Mouse (Mus musculus) adrenal gland, postnatal 4 days (tissue): ENCODE results near the gene Lrrc37a. TPM values are rescaled to one million over a fixed set of nuclear protein-coding genes. Genes with fewer than 3 reads are reported as not detected.
"Not testable (repeated sequence)": the region's sequence is repeated elsewhere in the genome, so short reads cannot be mapped to it uniquely, and the experiment has no call there.

Source experiments
- DNase-seq, 2 experiments: peaks; one replicate each; pipeline ENCODE4 v3.0.0; 2021 to 2022; ENCODE audit warnings: low spot score in 2 of 2, mixed read lengths in 2 of 2
- long read RNA-seq, 2 experiments: library from polyadenylated mRNA; stranded (forward); transcript quantifications; one replicate each; pipeline ENCODE4 v2.0.0; 2021
- total RNA-seq, 2 experiments: library from RNA; stranded (reverse); gene quantifications; 2 replicates each; pipeline ENCODE4 v1.2.3; 2021

Gene Lrrc37a
- total RNA-seq: not detected
- long read RNA-seq, experiment 1: 0 reads
- long read RNA-seq, experiment 2: 0 reads

GRCm38 (mm10) chr11:103504497-103504896, at the start of gene Lrrc37a:
Lrrc37a (minus strand) TSS chr11:103504597.
- no peak for DNase-seq

GRCm38 (mm10) chr11:103534973-103535372, 30.6 kb upstream of the Lrrc37a start:
- DNase-seq: not testable (repeated sequence)

GRCm38 (mm10) chr11:103512111-103512510, 7.7 kb upstream of the Lrrc37a start:
- DNase-seq: no peak

GRCm38 (mm10) chr11:103464443-103464842, 40.0 kb downstream of the Lrrc37a start:
- no peak for DNase-seq

GRCm38 (mm10) chr11:103451105-103451504, 53.3 kb downstream of the Lrrc37a start:
- not testable (repeated sequence) for DNase-seq

- DNase-seq: not testable (repeated sequence)
Observed at GRCm38 (mm10) chr11:103449721-103450120, 54.7 kb downstream of the Lrrc37a start.

- no peak for DNase-seq
Observed at GRCm38 (mm10) chr11:103443678-103444077, 60.7 kb downstream of the Lrrc37a start.

GRCm38 (mm10) chr11:103436282-103436681, 68.1 kb downstream of the Lrrc37a start:
- no peak for DNase-seq

GRCm38 (mm10) chr11:103425031-103425430, 79.4 kb downstream of the Lrrc37a start:
- DNase-seq: no peak

GRCm38 (mm10) chr11:103419667-103420066, 84.7 kb downstream of the Lrrc37a start:
- DNase-seq: no peak

GRCm38 (mm10) chr11:103419226-103419625, 85.2 kb downstream of the Lrrc37a start:
- no peak for DNase-seq

GRCm38 (mm10) chr11:103413516-103413915, 90.9 kb downstream of the Lrrc37a start:
- DNase-seq: no peak

- DNase-seq: no peak
Observed at GRCm38 (mm10) chr11:103412950-103413423, 91.4 kb downstream of the Lrrc37a start.

GRCm38 (mm10) chr11:103411981-103412949, 92.1 kb downstream of the Lrrc37a start, which contains the start of gene Plekhm1:
Plekhm1 (minus strand) TSS chr11:103412687.
- peak; percentile 85 to 86 for DNase-seq

- no peak for DNase-seq
Observed at GRCm38 (mm10) chr11:103411301-103411700, 93.1 kb downstream of the Lrrc37a start.

GRCm38 (mm10) chr11:103408880-103409279, 95.5 kb downstream of the Lrrc37a start:
- no peak for DNase-seq

GRCm38 (mm10) chr11:103407136-103407535, 97.3 kb downstream of the Lrrc37a start:
- DNase-seq: not testable (repeated sequence)

- no peak for DNase-seq
Observed at GRCm38 (mm10) chr11:103406551-103406950, 97.8 kb downstream of the Lrrc37a start.

GRCm38 (mm10) chr11:103405814-103406213, 98.6 kb downstream of the Lrrc37a start:
- no peak for DNase-seq

- DNase-seq: no peak
Observed at GRCm38 (mm10) chr11:103404618-103405017, 99.8 kb downstream of the Lrrc37a start.

GRCm38 (mm10) chr11:103403776-103404175, 100.6 kb downstream of the Lrrc37a start:
- DNase-seq: no peak

- no peak for DNase-seq
Observed at GRCm38 (mm10) chr11:103402738-103403137, 101.7 kb downstream of the Lrrc37a start.
